Mouse (Mus musculus): ENCODE measurements around the gene Fbf1.

The Fbf1 gene

DNA sequence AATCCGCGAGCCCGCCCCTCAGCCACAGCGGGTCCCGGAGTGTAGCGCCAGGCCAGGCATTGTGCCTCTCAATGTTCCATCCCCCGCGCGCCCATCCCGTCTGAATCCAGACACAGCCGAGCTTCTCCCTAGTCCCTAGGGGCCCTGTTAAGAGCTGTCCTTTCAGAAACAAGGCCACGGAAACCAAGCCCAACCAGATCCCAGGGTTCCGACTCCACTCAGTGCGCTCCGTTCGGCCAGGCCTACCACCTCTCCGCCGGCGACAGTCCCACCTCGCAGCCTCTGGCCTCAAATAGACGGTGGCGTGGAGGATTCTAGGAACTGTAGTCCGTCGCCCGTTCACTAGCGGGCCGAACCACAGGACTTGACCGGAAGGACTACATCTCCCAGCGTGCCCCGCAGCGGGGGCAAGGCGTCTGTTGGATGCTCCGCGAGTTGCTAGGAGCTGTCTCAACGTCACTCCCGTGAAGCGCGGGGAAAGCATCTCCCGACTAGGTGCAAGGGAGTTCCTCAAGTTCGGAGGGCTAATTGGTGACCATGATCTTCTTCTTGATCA is at the start of gene Fbf1:
TSS of gene Fbf1 (minus strand) at position 283 of the 556 bp plus-strand sequence.
- DNase-seq (ENCODE audit: low read depth) = peak; percentile 90

DNA sequence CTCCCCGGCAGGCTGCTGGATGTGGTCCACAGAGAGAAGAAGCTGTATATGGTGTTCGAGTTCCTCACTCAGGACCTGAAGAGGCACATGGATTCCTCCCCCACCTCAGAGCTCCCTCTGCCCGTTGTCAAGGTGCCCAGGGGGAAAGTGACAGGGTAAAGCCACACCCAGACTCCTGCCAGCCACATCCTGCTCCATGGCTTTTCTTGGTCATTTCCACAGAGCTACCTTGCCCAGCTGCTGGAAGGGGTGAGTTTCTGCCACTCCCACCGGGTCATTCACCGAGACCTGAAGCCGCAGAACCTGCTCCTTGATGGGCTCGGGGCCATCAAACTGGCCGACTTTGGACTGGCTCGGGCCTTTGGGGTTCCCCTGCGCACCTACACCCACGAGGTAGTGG is 48.6 kb upstream of the Fbf1 start:
- DNase-seq (ENCODE audit: low read depth) = no peak

DNA sequence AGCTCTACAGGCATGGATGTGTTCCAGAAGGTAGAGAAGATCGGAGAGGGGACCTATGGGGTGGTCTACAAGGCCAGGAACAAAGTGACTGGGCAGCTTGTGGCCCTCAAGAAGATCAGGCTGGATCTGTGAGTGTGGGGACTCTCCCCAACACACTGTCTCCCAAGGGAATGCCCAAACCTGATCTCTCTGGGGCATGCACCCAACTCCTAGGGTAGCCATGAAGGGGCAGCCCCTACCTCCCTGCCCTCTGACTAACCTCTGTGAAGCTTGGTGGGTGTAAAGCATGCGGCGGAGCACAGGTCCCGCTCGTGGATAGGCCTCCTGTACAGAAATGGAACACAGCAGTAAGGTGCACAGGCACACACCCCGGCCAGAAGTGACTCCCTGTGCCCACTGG is 48.0 kb upstream of the Fbf1 start:
- DNase-seq (ENCODE audit: low read depth) = no peak

DNA sequence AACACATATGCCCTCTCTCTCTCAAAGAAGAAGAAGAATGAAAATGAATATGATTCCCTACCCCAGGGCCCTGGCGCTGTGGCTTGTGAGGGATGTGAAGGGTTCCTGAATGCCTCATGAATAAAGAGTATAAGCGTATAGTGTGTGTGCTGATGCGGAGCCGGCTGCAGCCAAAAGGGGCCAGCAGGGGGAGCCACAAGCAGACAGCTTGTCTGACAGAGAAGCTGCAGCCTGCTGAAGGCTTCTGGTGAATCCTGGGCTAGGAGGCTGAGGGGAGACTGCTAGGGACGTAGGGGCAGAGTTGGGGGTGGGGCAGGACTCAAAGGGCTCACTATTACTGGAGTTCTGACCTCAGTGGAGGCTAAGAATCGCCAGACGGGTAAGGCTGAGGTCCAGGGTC is 47.2 kb upstream of the Fbf1 start:
- DNase-seq (ENCODE audit: low read depth) = no peak

DNA sequence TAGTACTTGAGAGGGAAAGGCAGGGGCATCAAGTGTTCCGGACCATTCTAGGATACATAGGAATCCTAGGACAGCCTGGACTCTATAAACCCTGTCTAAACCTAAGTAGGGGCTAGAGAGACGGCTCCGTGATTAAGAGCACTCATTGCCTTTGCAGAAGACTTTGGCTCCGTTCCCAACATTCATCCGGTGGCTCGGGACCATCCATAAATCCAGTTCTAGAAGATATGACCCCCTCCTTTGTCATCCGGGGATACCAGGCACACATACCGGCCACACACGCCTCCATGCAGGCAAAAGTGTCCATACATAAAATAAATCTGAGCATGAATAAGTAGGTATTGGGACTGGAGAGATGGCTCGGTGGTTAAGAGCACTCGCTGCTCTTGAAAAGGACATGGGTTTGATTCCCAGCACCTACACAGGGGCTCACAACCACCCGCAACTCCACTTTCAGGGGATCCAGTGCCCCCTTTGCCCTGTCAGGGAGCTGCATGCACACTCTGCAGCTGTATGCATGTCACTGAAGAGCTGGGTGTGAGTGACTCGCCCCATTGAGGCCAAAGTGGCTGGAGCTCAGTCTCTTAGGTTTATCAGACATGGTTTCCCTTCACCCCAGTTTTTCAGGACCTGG is 46.0 kb upstream of the Fbf1 start:
- no peak for DNase-seq (ENCODE audit: low read depth)

DNA sequence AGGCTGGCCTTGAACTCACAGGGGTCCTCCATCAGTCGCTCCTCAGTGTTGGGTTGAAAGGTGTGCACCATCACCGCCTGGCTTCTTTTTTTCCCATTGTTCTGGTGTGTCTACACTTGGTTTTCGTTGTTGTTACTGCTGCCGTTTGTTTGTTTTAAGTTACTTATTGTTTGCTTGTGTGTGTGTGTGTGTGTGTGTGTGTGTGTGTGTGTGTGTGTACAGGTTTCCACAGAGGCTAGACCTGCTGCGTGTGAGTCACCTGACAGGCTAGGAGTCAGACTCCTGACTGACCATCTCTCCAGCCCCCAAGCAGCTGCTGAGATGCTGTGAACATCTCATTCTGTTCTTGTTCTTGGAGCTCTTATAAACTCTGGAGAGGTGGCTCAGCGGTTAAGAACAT is 44.9 kb upstream of the Fbf1 start:
- no peak for DNase-seq (ENCODE audit: low read depth)

DNA sequence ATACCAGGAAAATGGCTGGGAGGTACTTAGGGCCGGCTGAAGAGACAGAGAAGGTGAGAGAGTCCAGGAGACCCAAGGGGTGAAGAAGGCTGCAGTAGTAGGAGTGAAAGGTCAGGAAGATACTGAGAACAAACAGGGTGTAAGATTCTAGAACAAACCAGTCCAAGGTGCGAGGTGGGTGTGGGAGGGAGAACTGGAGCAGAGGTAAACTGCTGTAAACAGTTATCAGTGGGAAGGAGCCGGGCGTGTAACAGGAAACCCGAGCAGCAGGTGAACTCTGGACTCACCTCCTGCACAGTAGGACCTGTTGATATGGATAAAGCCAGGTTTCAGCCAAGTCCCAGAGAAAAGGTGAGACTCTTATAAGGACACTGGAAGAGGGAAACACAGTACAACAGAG is 42.7 kb upstream of the Fbf1 start:
- no peak for DNase-seq (ENCODE audit: low read depth)

DNA sequence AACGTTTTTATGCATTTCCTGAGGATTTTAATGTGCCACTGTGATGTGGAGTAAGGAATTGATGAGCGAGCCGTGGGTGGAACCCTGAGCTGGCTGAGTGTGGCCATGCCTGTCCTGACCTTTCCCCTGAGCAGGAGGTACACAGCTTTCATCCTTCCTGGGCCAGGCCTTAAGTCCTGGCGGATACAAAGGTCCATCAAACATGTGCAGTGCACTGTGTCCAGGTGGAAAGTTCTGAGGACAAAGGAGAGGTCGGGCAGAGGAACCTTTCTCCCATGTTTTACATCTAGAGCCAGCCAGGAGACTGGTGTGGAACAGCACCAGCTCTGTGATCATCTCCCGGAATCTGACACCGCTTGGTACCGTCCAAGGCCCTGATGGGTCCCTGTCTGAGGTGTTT is 41.3 kb upstream of the Fbf1 start:
- no peak for DNase-seq (ENCODE audit: low read depth)

DNA sequence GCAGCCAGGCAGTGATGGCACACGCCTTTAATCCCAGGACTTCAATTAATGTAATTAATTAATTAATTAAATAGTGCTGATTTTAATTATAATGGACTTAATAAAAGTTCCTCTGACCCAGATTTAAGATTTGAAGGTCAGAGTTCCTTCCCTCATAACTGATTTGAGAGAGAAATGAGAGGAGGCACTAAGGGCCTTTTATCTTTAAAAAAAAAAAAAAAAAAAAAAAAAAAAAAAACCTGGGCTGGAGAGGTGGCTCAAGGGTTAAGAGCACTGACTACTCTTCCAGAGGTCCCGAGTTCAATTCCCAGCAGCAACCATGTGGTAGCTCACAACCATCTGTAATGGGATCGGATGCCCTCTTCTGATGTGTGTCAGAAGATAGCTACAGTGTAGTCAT is 40.7 kb upstream of the Fbf1 start:
- no peak for DNase-seq (ENCODE audit: low read depth)

DNA sequence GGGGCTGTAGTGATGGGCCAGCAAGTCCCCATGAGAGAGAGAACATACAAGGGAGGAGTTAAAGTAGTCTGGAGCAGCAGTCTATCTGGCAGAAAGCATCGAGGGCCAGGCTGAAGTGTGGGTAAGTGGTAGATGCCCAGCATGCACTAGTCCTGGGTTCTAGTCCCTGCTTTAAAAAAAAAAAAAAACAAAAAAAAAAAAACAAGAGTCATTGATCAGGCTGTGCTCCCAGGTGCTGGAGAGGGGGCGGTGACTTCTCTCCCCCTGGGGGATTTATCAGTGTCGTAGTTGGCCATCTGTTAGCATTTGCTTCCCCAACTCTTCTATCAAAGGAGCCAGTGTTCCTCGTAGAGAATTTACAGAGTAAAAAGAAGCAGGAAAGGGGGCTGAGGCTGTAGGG is 38.7 kb upstream of the Fbf1 start:
- DNase-seq (ENCODE audit: low read depth) = no peak

DNA sequence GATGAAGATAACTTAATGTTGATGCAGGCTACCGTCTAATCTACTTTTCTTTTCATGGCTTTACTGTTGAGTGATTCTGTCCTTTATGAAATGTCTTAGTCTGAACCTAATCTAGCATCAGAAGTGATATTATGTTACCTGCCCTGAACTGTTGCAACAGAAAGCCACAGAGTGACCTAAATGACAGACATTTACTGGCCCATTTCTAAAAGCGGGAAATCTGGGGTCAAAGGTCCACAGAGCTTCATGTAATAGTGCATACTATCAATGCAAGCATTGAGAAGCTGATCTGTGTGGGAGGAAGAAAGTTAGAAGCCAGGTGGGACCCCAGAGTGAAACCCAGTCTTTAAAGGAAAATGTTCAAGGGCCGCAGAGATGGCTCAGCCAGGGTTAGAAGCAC is 35.2 kb upstream of the Fbf1 start:
- DNase-seq (ENCODE audit: low read depth) = no peak

DNA sequence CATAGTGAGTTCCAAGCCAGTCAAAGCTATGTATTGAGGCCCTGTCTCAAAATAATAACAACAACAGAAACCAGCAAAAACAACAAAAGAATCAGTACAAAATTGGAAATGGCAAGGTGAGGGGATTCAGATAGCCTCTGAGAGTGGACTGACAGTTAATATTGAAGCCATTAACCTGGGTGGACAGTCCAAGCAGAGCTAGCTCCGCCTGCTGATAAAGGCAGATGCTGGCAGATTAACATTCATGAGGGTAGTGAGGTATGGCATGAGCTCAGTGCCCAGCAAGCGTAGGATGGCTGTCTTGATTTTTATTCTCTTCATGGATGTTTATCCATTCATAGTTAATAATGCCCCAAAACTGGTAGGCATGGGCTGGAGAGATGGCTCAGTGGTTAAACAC is 33.2 kb upstream of the Fbf1 start:
- no peak for DNase-seq (ENCODE audit: low read depth)

DNA sequence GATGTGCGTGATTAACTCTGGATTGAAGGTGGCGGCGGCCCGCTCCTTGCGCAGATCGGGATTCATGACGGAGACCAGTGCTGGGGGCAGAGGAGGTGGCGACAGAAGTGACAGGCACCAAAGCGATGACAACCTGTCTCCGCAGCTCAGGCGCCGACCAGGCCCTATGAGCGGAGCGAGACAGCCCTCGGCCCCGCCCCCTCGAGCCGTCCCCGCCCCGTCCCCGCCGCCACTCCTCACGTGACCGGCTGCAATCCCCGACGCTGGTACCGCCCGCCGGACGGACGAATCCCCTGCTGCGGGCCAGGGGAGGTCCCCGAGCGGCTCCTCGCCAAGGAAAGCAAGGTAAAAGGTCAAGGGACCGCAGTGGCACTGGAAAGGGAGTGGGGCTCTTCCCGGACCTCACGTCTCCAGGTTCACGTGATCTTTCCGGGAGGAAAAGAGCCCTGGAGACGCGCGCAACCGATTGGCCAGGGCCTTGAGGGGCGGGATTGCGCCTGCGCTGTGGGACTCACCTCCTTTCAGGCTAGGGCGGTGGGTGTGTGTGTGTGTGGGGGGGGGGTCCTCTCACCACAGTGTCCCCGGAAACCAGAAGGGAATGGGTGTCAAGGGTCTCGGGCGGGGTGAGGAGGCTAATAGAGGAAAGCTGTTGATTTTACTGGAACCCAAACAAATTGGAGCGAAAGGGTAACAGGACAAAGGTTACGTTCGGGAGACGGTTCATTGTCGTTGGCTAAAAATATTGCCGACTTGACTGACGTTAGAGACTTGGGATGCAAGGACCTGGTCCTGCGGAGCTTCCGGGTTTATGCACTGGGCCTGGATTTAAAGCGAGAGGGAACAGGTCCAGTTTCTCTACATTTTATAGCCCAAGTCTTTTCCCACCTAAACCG is 30.9 kb upstream of the Fbf1 start, which contains the start of the genes Ten1 and Acox1:
TSS of gene Ten1 (plus strand) at position 217 of the 893 bp plus-strand sequence.
TSS of gene Acox1 (minus strand) at position 407 of the 893 bp plus-strand sequence.
- peak; percentile 87 for DNase-seq (ENCODE audit: low read depth)

DNA sequence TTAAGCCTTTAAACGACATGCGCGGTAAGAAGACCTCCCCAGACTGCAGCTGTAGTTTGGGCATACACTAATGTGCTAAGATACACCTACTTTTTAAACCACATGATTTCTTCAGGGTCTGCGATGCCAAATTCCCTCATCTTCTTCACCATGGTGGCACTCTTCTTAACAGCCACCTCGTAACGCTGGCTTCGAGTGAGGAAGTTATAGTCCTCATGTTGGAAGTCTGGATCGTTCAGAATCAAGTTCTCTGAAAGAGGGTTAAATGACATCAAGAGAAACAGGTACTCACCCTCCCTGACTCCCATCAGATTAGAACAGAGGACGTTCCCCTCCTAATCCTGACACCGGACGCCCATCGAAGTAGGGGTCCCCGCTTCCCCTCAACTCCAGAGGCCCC is 30.2 kb upstream of the Fbf1 start:
- DNase-seq (ENCODE audit: low read depth) = no peak

DNA sequence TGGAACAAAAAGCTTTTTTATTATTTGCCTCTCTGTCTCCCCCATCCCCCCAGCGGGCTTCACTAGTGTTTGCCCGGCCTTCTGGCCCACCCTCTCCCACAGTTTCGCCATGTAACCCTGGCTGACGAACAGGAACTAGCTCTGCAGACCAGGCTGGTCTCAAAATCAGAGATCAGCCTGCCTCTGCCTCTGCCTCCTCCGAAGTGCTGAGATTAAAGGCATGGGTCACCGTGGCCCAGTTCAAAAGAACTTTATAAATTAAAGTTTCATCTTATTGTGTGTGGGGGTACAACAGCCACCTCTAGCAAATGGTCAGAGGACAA is 29.6 kb upstream of the Fbf1 start:
- DNase-seq (ENCODE audit: low read depth) = no peak

DNA sequence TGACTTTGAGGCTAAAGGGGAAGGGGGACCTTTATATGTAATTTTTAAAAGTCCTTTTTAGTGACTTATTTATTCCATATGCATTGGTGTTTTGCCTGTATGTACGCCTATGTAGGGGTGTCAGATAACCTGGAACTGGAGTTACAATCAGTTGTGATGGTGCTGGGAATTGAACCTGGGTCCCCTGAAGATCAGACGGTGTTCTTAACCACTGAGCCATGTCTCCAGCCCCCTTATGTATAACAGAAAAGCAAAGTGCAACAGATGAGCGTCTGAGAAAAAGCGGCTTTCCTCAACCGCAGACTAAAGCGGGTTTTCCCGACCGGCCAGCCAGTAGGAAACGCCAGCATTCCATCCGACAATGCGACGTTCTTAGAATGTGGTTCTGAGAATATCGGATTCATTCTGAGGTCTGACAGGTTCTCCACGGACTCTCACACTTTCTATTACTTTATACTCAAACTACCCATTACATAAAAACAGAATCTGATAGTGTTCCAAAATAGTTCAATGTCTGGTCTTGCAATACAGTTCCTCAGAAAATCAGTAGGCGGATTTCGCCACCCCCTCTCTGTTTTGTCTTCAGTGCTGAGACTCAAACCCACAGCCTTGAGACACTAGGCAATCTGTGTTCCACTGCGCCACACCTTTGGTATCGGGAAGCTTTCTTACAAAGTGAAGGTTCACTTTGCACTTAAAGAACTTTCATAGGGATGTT is 29.1 kb upstream of the Fbf1 start:
- DNase-seq (ENCODE audit: low read depth) = no peak

DNA sequence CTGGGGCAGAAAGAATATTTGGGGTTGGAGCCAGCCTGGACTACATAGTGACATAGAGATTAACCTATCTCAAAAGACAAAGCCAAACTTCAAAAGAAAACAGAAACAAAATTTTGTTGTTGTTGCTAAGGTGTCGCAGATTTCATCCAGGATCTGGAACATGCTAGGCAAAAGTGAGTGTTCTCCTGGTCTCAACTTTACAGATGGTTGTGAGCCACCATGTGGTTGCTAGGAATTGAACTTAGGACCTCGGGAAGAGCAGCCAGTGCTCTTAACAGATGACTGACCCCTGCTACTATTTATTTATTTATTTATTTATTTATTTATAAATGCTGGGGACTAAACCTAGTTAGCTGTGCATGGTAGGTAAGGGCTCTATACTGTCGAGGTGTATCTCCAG is 28.4 kb upstream of the Fbf1 start:
- DNase-seq (ENCODE audit: low read depth) = no peak

DNA sequence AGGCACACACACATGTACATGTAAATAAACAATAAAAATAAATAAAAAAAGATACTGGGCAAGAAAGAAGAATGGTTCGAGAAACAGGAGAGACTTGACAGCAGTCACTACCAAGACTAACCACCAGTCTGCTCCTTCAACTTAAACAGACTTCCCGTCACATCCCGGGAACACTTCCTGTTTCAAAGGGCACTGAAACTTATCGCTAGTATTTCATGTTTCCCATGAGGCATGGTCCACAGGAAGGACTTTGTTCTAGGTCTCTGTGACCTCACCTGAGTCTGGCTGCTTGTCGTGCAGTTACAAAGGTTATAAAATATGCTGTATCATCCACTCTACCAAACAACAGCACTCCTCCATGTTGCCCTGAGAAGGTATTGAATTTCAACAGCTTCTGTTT is 27.3 kb upstream of the Fbf1 start:
- DNase-seq (ENCODE audit: low read depth) = no peak

DNA sequence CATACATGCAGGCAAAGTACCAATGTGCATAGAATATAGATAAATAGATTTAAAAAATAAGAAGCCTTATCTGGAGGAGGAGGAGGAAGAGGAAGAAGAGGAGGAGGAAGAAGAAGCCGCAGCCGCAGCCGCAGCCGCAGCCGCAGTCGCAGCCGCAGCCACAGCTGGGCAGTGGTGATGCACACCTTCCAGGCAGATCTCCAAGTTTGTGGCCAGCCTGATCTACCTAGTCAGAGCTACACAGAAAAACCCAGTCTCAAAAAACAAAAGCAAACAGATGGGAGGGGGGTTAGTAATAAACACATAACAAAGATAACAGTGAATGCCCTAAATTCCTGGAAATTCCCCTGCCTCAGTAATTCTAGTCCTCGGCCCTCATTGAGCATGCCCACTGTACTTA is 26.7 kb upstream of the Fbf1 start:
- no peak for DNase-seq (ENCODE audit: low read depth)

DNA sequence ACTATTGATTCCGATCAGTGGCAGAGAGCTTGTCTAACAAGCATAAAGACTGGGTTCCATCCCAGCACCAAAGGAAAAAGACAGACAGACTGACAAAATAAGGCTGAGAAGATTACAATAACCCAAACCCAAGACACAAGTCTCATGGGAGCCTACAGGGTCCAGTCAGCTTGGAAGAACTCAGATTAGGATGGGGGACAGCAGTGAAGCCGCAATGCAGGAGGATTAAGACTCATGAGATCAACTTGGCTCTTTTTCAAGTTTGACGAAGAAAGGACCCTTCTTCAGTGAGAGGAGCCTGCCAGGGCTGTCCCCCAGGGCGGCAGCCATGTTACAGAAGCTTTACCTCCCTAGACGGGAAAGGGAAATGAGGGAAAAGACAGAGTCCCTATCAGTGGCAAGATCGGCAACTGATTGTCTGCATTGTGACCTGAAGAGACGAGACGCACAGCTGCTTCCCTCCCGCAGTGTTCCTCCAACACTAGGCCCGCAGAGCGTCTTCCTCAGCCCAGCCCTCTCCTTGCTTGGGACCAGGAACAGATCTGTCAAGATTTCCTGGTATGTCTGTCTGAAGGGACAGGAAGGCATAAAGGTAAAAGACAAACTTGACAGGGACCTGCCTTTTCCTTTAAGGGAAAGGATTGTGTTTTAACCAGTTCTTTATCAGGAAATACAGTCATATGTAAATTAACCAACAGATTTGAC is 19.4 kb upstream of the Fbf1 start:
- DNase-seq (ENCODE audit: low read depth) = no peak

DNA sequence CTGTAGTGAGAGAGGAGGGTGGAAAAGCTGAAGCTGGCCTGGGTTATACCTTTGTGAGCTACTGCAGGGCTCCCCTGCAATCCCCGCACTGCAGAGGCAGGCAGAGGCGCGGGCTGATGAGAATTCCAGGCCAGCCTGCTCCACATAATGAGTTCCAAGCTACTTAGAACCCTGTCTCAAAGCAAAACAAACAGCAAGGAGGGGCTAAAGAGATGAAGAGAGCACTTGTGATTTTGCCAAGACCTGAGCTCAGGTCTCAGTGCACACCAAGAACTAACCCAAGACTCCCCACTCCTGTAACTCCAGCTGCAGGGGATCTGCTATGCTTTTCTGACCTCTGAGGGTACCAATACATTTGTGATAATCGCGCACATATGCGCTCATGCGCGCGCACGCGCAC is 18.4 kb upstream of the Fbf1 start:
- DNase-seq (ENCODE audit: low read depth) = no peak

DNA sequence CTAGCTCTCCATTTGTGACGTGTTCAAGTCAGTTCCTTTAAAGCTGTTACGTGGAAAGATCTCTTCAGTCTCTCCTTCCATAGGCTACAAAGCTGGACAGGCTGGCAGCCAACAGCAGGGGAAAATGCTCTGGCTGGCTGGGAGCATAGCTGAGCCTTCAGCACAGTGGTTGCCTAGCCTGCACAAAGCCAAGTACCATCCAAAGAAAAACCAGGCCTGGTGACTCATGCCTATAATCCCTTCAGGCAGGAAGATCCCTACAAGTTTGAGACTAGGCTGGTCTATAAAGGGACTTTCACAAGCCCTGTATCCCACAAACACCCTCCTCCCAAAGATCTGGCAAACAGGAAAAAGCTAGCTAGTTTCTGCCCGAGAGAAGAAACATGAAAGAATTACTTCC is 17.9 kb upstream of the Fbf1 start:
- no peak for DNase-seq (ENCODE audit: low read depth)

Data from c-Kit-positive CD71-positive TER-119-negative erythroid progenitor cells, embryonic 14.5 days (primary cell).